In genomic region chr1:88847333-88848091, GRCm38 (mm10) we compare ENCODE assay signal across 10 mouse cellular contexts.
A peak's percentile ranks its signal among the peaks of the same experiment; 100 is the strongest.
DNase-seq lines count a peak whose midpoint lies in the region; ATAC-seq and TF ChIP-seq lines count a peak whose summit lies in the region.
"Had no signal": no experiment of that assay in that cellular context is flagged by ENCODE, and none has a peak within 500 bp of the region (broad histone marks: within the 10 kb centered on the region; RNA-seq: fewer than 3 reads in every experiment).

No protein-coding gene starts in this region.

- no peaks in the 10 kb centered on the region for H3K9me3 ChIP-seq in hindbrain, embryonic 15.5 days
- H3K9me3 ChIP-seq in midbrain, postnatal 0 days (ENCODE audit: low read length) = no peaks in the 10 kb centered on the region

- WGBS in hindbrain, embryonic 15.5 days = 17% methylated on average over 16 of the region's 16 CpGs
- 31% methylated on average over 16 of the region's 16 CpGs for WGBS in midbrain, postnatal 0 days

- peaks cover 17% of the 10 kb centered on the region for H3K4me1 ChIP-seq in hindbrain, embryonic 15.5 days (replicated peaks)
- H3K4me1 ChIP-seq in midbrain, postnatal 0 days (ENCODE audit: insufficient read depth, low read length) = no peaks in the 10 kb centered on the region
- H3K4me1 ChIP-seq: megakaryocyte, embryonic 14.5 days had no signal

- peak overlapping the region; percentile 72 for H3K27ac ChIP-seq in hindbrain, embryonic 15.5 days (replicated peaks)
- H3K27ac ChIP-seq in midbrain, postnatal 0 days (ENCODE audit: low read depth, low read length) = no peak overlapping the region
- no peak overlapping the region for H3K27ac ChIP-seq in layer of hippocampus, adult 2 months

- no peaks in the 10 kb centered on the region for H3K27me3 ChIP-seq in hindbrain, embryonic 15.5 days
- H3K27me3 ChIP-seq in midbrain, postnatal 0 days (ENCODE audit: insufficient read depth, low read length) = no peaks in the 10 kb centered on the region
- H3K27me3 ChIP-seq: megakaryocyte, embryonic 14.5 days had no signal

- H3K9ac ChIP-seq in hindbrain, embryonic 15.5 days = no peak overlapping the region
- H3K9ac ChIP-seq in midbrain, postnatal 0 days (replicated peaks; ENCODE audit: low read length, poor library complexity, severe bottlenecking) = no peak overlapping the region

- H3K4me3 ChIP-seq in hindbrain, embryonic 15.5 days = no peak overlapping the region
- no peak overlapping the region for H3K4me3 ChIP-seq in midbrain, postnatal 0 days (ENCODE audit: low read depth, low read length)
- no peak overlapping the region for H3K4me3 ChIP-seq in layer of hippocampus, adult 2 months
- H3K4me3 ChIP-seq: megakaryocyte, embryonic 14.5 days had no signal

- peak; percentile 11 for DNase-seq in embryo, embryonic 10 days (ENCODE audit: low spot score)
- no peak for DNase-seq in embryo, embryonic 9.5 days (ENCODE audit: extremely low spot score)
- DNase-seq in cerebellum, postnatal 36 days = peak; percentile 41 to 53
- DNase-seq in midbrain, postnatal 0 days (ENCODE audit: low spot score) = peak; percentile 71
- DNase-seq in layer of hippocampus, adult 2 months (ENCODE audit: low spot score in 2 of 2) = no peak
- no peak for DNase-seq in gastrocnemius, postnatal 36 days
- no peak for DNase-seq in left cerebral cortex, postnatal 36 days (ENCODE audit: low spot score in 2 of 2)
- DNase-seq: gastrocnemius, postnatal 14 days had no signal

- no peak for TF ChIP-seq CTCF in midbrain, postnatal 0 days (IDR thresholded peaks at IDR 0.05)
- TF ChIP-seq CTCF in layer of hippocampus, adult 2 months (conservative IDR thresholded peaks at IDR 0.05) = no peak

- peak; percentile 75; the same call in 1 of the 2 replicates for ATAC-seq in hindbrain, embryonic 15.5 days (ENCODE audit: low FRiP score, low read depth)
- ATAC-seq in midbrain, postnatal 0 days (ENCODE audit: low FRiP score) = no peak

- H3K4me2 ChIP-seq in hindbrain, embryonic 15.5 days = peak overlapping the region; percentile 35
- H3K4me2 ChIP-seq in midbrain, postnatal 0 days (ENCODE audit: low read depth, low read length, poor library complexity, severe bottlenecking) = no peak overlapping the region

- H3K36me3 ChIP-seq in hindbrain, embryonic 15.5 days = no peaks in the 10 kb centered on the region
- H3K36me3 ChIP-seq in midbrain, postnatal 0 days (ENCODE audit: insufficient read depth, low read length) = no peaks in the 10 kb centered on the region

- intact Hi-C loops in gastrocnemius, postnatal 36 days (cut with DNase I) = no loop called here
- intact Hi-C loops in left cerebral cortex, postnatal 36 days (cut with DNase I) = no loop called here

Comparison
In these comparisons a context has a peak if more than half of its experiments do, and no peak if none do; other contexts are left out.
1. DNase-seq: peak in embryo, embryonic 10 days (single experiment), cerebellum, postnatal 36 days (2 of 2) and midbrain, postnatal 0 days (single experiment); none in embryo, embryonic 9.5 days (single experiment), layer of hippocampus, adult 2 months (0 of 2), gastrocnemius, postnatal 36 days (0 of 2) and left cerebral cortex, postnatal 36 days (0 of 2).